Comparison of ENCODE assay signal across 8 mouse cellular contexts in genomic region chr6:136941051-136942021, GRCm38 (mm10). TPM values are rescaled to one million over a fixed set of nuclear protein-coding genes. Genes with fewer than 3 reads are reported as not detected.
DNase-seq lines count a peak whose midpoint lies in the region; ATAC-seq lines count a peak whose summit lies in the region.

Gene Arhgdib, minus strand, starts transcription at chr6:136941899.

- 0 out of 2 replicates have a peak within 1 kb of the TSS, but pooled peaks have one; percentile 3 for H3K27ac ChIP-seq in forebrain, embryonic 11.5 days (ENCODE audit: low read depth, low read length)
- H3K27ac ChIP-seq in hindbrain, embryonic 11.5 days (ENCODE audit: low read depth, low read length), result no peak within 1 kb of the TSS
- no peak within 1 kb of the TSS for H3K27ac ChIP-seq in midbrain, embryonic 15.5 days

- no peak for DNase-seq in gastrocnemius, postnatal 14 days
- DNase-seq in gastrocnemius, postnatal 25 days, result no peak
- DNase-seq in T-cell, adult 2 months (ENCODE audit: low spot score), result peak; percentile 76
- no peak for DNase-seq in forebrain, embryonic 11.5 days (ENCODE audit: low spot score)
- no peak for DNase-seq in hindbrain, embryonic 11.5 days (ENCODE audit: low spot score)
- no peak for DNase-seq in left cerebral cortex, postnatal 4 days
- DNase-seq in thymus, postnatal 36 days, result peak; percentile 72 to 75

- ATAC-seq in forebrain, embryonic 11.5 days (replicated peaks; ENCODE audit: low FRiP score), result no peak
- no peak for ATAC-seq in hindbrain, embryonic 11.5 days (ENCODE audit: low FRiP score)
- no peak for ATAC-seq in midbrain, embryonic 15.5 days (replicated peaks)

- H3K4me3 ChIP-seq in forebrain, embryonic 11.5 days (ENCODE audit: low read depth, low read length), result no peak within 1 kb of the TSS
- no peak within 1 kb of the TSS for H3K4me3 ChIP-seq in hindbrain, embryonic 11.5 days (ENCODE audit: low read depth, low read length)
- no peak within 1 kb of the TSS for H3K4me3 ChIP-seq in midbrain, embryonic 15.5 days

- H3K4me1 ChIP-seq in forebrain, embryonic 11.5 days (replicated peaks; ENCODE audit: control insufficient read depth, insufficient read depth, low read length), result no peaks in the 10 kb centered on the region
- H3K4me1 ChIP-seq in hindbrain, embryonic 11.5 days (replicated peaks; ENCODE audit: control insufficient read depth, insufficient read depth, low read length), result no peaks in the 10 kb centered on the region
- no peaks in the 10 kb centered on the region for H3K4me1 ChIP-seq in midbrain, embryonic 15.5 days

- no peaks in the 10 kb centered on the region for H3K36me3 ChIP-seq in forebrain, embryonic 11.5 days (ENCODE audit: control insufficient read depth, insufficient read depth, low read length)
- H3K36me3 ChIP-seq in hindbrain, embryonic 11.5 days (ENCODE audit: control insufficient read depth, insufficient read depth, low read length), result no peaks in the 10 kb centered on the region
- no peaks in the 10 kb centered on the region for H3K36me3 ChIP-seq in midbrain, embryonic 15.5 days (replicated peaks)

- no peak within 1 kb of the TSS for H3K4me2 ChIP-seq in forebrain, embryonic 11.5 days (ENCODE audit: low read depth, low read length, severe bottlenecking)
- H3K4me2 ChIP-seq in hindbrain, embryonic 11.5 days (replicated peaks; ENCODE audit: low read depth, low read length), result 0 out of 2 replicates have a peak within 1 kb of the TSS, but pooled peaks have one; percentile 5
- no peak within 1 kb of the TSS for H3K4me2 ChIP-seq in midbrain, embryonic 15.5 days

- no peaks in the 10 kb centered on the region for H3K27me3 ChIP-seq in forebrain, embryonic 11.5 days (ENCODE audit: control insufficient read depth, insufficient read depth, low read length)
- H3K27me3 ChIP-seq in hindbrain, embryonic 11.5 days (ENCODE audit: control insufficient read depth, insufficient read depth, low read length), result no peaks in the 10 kb centered on the region
- H3K27me3 ChIP-seq in midbrain, embryonic 15.5 days (replicated peaks), result no peaks in the 10 kb centered on the region

- no peaks in the 10 kb centered on the region for H3K9me3 ChIP-seq in forebrain, embryonic 11.5 days (ENCODE audit: control insufficient read depth, low read length)
- no peaks in the 10 kb centered on the region for H3K9me3 ChIP-seq in hindbrain, embryonic 11.5 days (ENCODE audit: control insufficient read depth, low read length)
- H3K9me3 ChIP-seq in midbrain, embryonic 15.5 days, result no peaks in the 10 kb centered on the region

- no peak within 1 kb of the TSS for H3K9ac ChIP-seq in forebrain, embryonic 11.5 days (ENCODE audit: low read length)
- no peak within 1 kb of the TSS for H3K9ac ChIP-seq in hindbrain, embryonic 11.5 days (ENCODE audit: low read depth, low read length)
- H3K9ac ChIP-seq in midbrain, embryonic 15.5 days, result no peak within 1 kb of the TSS

- WGBS in forebrain, embryonic 11.5 days, result 62% methylated on average over 12 of the region's 12 CpGs
- WGBS in hindbrain, embryonic 11.5 days, result 60% methylated on average over 12 of the region's 12 CpGs
- WGBS in midbrain, embryonic 15.5 days, result 64% methylated on average over 12 of the region's 12 CpGs

- intact Hi-C loops in gastrocnemius, postnatal 14 days (cut with DNase I; ENCODE audit: low total_unique reads), result no loop called here
- intact Hi-C loops in left cerebral cortex, postnatal 4 days (cut with DNase I), result no loop called here

RNA-seq across cellular contexts. Expression of gene Arhgdib, which starts in this region (rescaled TPM):
- total RNA-seq in gastrocnemius, postnatal 14 days (2021), result 10 to 100 TPM; 15.2 to 15.3 TPM
- total RNA-seq in gastrocnemius, postnatal 25 days (2021), result 10 to 100 TPM in 1 of 2 experiments, 1 to 10 TPM in 1; 6.3 to 12.1 TPM
- 21.3 and 25.2 TPM in 2 replicates for polyA plus RNA-seq in forebrain, embryonic 11.5 days (2014; fragmentation: Nextera tagmentation; extraction: Ambion mirVana)
- 34.2 and 37.3 TPM in 2 replicates for polyA plus RNA-seq in hindbrain, embryonic 11.5 days (2014; fragmentation: Nextera tagmentation; extraction: Ambion mirVana)
- total RNA-seq in left cerebral cortex, postnatal 4 days (2021), result 10 to 100 TPM; 24.4 to 28.9 TPM
- polyA plus RNA-seq in midbrain, embryonic 15.5 days (2015; fragmentation: Nextera tagmentation; extraction: Ambion mirVana), result 15.3 and 16.4 TPM in 2 replicates

Comparison
In these comparisons a context has a peak if more than half of its experiments do, and no peak if none do; other contexts are left out.
1. DNase-seq: peak in T-cell, adult 2 months (single experiment) and thymus, postnatal 36 days (2 of 2); none in gastrocnemius, postnatal 14 days (single experiment), gastrocnemius, postnatal 25 days (single experiment), forebrain, embryonic 11.5 days (single experiment), hindbrain, embryonic 11.5 days (single experiment) and left cerebral cortex, postnatal 4 days (single experiment).